Mouse (Mus musculus): Measurements from ENCODE around the gene Pnmal2. TPM values are rescaled to one million over a fixed set of nuclear protein-coding genes. Genes with fewer than 3 reads are reported as not detected.

The Pnmal2 gene
- total RNA-seq, 4 experiments from 2014 or later: 270 to 304 (median 294) TPM

DNA sequence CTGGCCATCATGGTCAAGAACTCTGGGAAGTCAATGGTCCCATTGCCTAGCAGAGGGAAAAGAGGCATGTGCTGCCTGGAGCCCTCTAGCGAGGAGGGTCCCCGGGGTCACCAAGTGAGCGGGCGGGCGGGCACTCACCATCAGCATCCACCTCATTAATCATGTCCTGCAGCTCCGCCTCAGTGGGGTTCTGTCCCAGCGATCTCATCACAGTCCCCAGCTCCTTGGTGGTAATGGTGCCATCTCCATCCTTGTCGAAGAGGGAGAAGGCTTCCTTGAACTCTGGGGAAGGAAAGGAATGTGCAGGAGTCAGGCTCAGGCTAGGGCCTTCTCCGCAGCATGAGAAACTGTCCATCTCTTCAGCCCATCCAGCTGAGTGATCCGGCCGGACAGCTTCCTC, 27.0 kb upstream of the Pnmal2 start:
- DNase-seq (ENCODE audit: low spot score in 2 of 2): no peak

DNA sequence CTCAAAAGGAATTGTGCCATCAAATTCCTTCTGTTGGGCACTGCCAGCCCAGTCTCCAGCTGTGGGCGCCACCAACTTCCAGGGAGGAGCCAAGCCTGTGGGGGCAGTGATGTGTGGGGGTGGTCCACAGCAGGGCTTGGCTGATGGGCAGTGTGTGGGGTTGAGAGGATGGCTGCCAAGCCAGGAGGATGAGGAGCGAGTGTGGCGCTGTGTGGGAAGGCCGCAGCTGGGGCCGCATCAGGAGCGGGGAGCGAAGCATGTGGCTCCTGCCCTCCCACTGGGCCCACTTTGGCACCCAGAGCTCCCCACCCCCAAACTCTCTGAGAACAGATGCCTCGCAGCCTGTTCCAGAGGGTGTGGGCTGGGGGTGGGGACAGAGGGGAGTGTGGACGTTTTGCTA, 26.5 kb upstream of the Pnmal2 start:
- peak in 1 of 2 experiments; percentile 89 for DNase-seq (ENCODE audit: low spot score in 2 of 2)

DNA sequence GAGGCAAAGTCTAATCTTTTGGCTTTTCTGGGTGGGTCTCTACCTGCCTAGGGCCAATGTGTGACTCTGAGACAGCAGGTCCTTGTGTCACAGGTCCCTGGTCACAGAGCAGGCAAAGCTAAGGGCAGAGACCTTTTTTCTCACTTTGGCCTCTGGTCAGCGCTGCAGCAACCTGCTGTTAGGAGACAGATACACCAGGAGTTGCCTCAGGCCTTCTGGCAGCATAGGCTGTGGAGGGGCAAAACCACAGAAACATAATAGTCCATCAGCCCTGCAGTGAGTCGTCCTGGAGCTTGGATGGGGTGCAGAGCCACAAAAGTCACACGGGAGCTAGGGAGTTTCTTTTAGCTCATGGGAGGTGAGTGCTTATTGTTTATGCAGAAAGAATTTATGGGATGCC, 25.8 kb upstream of the Pnmal2 start:
- DNase-seq (ENCODE audit: low spot score in 2 of 2): no peak

- no peak for DNase-seq (ENCODE audit: low spot score in 2 of 2)
Measured at GRCm38 (mm10) chr7:16919395-16920149, 24.9 kb upstream of the Pnmal2 start.

DNA sequence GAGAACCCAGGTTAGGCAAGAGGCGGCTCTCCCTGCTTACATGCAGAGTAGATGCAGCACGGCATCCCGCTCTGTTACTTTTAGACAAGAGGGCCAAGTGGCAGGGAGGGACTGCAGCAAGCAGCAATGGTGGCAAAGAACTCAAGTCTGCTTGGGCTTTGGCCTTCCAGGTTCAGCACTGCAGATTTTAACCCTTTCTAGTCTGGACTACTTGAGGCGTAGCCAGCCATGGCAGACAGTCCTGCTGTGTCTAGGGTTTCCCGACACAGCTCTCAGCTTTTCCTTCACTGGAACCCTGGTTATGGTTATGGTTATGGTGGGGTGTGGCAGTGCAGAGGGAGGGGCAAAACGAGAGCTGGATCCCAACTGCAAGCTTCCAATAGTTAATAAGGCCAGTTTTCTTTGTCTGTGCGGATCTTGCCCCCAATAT, 24.3 kb upstream of the Pnmal2 start:
- DNase-seq (ENCODE audit: low spot score in 2 of 2): no peak

- peak in 1 of 2 experiments; percentile 42 for DNase-seq (ENCODE audit: low spot score in 2 of 2)
Measured at GRCm38 (mm10) chr7:16920818-16921791, 23.4 kb upstream of the Pnmal2 start.

- DNase-seq (ENCODE audit: low spot score in 2 of 2): peak in 1 of 2 experiments; percentile 25
Measured at GRCm38 (mm10) chr7:16921881-16922335, 22.6 kb upstream of the Pnmal2 start.

- peak; percentile 34 to 62 for DNase-seq (ENCODE audit: low spot score in 2 of 2)
Measured at GRCm38 (mm10) chr7:16922360-16922973, 22.0 kb upstream of the Pnmal2 start.

- DNase-seq (ENCODE audit: low spot score in 2 of 2): peak; percentile 61 to 70
Measured at GRCm38 (mm10) chr7:16923283-16924036, 21.0 kb upstream of the Pnmal2 start.

DNA sequence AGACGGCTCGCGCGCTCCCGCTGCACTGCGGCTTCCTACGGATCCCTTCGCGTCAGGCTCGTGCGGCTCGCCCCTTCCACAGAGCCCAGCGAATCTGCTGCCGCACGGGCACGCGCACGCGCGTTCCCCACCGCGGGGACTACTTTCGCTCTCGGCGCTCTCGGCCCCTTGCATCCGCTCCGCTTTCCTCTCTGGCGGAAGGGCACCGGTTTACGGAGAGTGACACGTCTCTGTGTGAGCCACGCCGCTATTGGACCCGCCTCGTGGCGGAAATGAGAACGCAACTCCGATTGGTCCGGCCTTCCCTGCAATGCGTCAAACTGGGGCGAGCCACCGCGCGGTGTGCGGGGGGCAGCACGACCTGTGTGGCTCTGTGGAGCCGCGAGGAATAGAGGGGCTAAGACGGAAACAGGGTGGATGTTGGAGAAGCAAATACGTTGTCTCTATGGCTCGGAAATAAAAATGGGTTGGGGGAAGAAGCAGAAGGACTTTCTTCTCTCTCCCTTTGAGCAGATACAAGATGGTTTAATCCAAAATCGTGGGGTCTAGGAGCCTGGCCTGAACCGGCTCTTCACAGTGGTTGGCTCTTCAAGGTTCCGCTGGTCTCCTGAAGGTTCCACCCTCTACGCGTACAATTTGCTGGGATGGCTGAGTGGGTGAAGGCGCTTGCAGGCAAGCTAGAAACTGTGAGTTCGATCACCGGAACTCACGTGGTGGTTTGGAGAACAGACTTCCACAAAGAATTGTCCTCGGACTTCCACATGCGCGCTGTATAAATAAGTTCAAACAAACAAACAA, 20.2 kb upstream of the Pnmal2 start, which contains the start of gene Calm3:
Calm3 (minus strand) TSS at position 78 of the 798 bp plus-strand sequence.
- DNase-seq (ENCODE audit: low spot score in 2 of 2): peak; percentile 98 to 100

- no peak for DNase-seq (ENCODE audit: low spot score in 2 of 2)
Measured at GRCm38 (mm10) chr7:16928341-16928740, 16.1 kb upstream of the Pnmal2 start.

GRCm38 (mm10) chr7:16930850-16931249, 13.6 kb upstream of the Pnmal2 start:
- DNase-seq (ENCODE audit: low spot score in 2 of 2): no peak

GRCm38 (mm10) chr7:16931968-16932627, 12.4 kb upstream of the Pnmal2 start:
- no peak for DNase-seq (ENCODE audit: low spot score in 2 of 2)

GRCm38 (mm10) chr7:16932704-16933577, 11.5 kb upstream of the Pnmal2 start:
- no peak for DNase-seq (ENCODE audit: low spot score in 2 of 2)

DNA sequence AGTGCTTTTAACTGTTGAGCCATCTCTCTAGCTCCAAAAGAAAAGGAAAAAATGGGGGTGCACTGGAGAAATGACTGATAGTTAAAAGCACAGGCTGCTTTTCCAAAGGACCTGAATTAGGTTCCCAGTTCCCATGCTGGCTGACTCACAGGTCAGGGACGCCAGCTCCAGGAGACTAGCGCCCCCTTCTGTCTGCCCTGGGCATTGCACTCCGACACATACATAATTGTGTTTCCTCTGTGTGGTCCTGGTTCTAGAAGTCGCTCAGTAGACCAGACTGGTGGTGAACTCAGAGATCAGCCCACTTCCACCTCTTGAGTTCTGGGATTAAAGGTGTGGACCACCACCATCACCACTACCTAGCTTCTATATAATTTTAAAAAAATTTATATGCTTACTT, 7.2 kb upstream of the Pnmal2 start:
- no peak for DNase-seq (ENCODE audit: low spot score in 2 of 2)

GRCm38 (mm10) chr7:16938117-16938791, 6.2 kb upstream of the Pnmal2 start:
- peak in 1 of 2 experiments; percentile 78 for DNase-seq (ENCODE audit: low spot score in 2 of 2)

DNA sequence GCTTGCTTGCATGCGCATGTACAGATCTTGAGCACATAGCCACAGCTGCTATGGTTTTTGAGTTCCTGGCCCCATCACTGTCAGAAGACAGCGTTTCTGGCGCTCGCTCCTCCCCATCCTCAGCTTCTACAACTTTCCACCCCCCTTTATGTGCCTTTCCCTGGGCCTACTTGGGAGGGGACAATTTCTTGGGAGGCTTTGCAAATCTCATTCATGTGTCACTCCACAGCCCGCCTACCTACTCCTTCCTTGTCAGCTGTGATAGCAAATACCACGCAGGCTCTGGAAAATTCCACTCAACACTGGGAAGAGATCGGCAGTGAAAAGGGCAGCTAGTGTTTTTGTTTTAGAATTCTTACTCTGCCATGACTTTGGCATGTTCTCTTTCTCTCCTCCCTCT, 4.2 kb upstream of the Pnmal2 start:
- peak in 1 of 2 experiments; percentile 84 for DNase-seq (ENCODE audit: low spot score in 2 of 2)

GRCm38 (mm10) chr7:16942861-16943260, 1.6 kb upstream of the Pnmal2 start:
- no peak for DNase-seq (ENCODE audit: low spot score in 2 of 2)
